Mouse (Mus musculus) olfactory bulb, adult 2 months (tissue): ENCODE results near the gene Tgoln1. TPM values are rescaled to one million over a fixed set of nuclear protein-coding genes. Genes with fewer than 3 reads are reported as not detected.

Source experiments
- H3K27ac ChIP-seq: fragments of 200-500 bp; 2 replicates; pipeline ENCODE4 v1.5.1; 2012; ENCODE audit warnings: low read depth, low read length; ENCODE audit not compliant: insufficient read depth
- H3K4me1 ChIP-seq: fragments of 200-500 bp; 2 replicates; pipeline ENCODE4 v1.6.1; 2012; ENCODE audit warnings: low read length; ENCODE audit not compliant: control insufficient read depth, insufficient read depth
- H3K4me3 ChIP-seq: fragments of 200-500 bp; 2 replicates; pipeline ENCODE4 v1.5.1; 2012; ENCODE audit warnings: mild to moderate bottlenecking, low read depth, low read length, moderate library complexity; ENCODE audit not compliant: insufficient read depth
- CTCF ChIP-seq: fragments of 200-500 bp; IDR thresholded peaks from 2 replicates; pipeline ENCODE4 v1.5.1; 2012; ENCODE audit warnings: low read depth, mild to moderate bottlenecking, low read length, moderate library complexity; ENCODE audit not compliant: insufficient read depth
- POLR2A ChIP-seq: fragments of 200-500 bp; IDR thresholded peaks from 2 replicates; pipeline ENCODE4 v1.6.1; 2012; ENCODE audit warnings: mild to moderate bottlenecking, low read depth, low read length, moderate library complexity; ENCODE audit not compliant: insufficient read depth
- WGBS: fragments of 180-500 bp; shearing (Covaris S2); methylation state at CpG from one replicate; pipeline ENCODE4 v1.1.7; 2018; 5-methylcytosine and 5-hydroxymethylcytosine counted together
- polyA plus RNA-seq: library from polyadenylated mRNA; stranded (reverse); fragments of >200 nt; gene quantifications from 2 replicates; pipeline ENCODE4 v1.2.4, GENCODE M21; 2012; ENCODE audit warnings: low replicate concordance; ENCODE audit not compliant: missing spikeins, insufficient read depth, insufficient read length

Gene Tgoln1
- polyA plus RNA-seq, 1 experiment = not detected

DNA sequence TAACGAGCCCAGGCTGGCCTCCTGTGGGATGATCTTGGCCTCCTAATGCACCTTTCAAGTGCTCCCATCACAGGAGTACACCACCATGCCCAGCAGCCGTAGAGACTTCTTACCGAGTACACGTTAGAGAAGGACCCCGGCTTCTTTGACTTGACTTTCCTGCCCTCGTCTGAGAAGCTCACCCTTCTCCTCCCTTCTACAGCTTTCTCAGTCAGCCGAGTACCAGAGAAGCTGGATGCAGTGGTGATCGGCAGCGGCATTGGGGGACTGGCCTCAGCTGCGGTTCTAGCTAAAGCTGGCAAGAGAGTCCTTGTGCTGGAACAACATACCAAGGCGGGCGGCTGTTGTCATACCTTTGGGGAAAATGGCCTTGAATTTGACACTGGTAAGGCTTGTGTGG, 16.0 kb downstream of the Tgoln1 start:
- WGBS = 86% methylated on average over 12 of the region's 12 CpGs
- peaks cover 5% of the 10 kb centered on the region for H3K4me1 ChIP-seq
- TF ChIP-seq CTCF (no peak), POLR2A (no peak)
- H3K4me3 ChIP-seq = no peak overlapping the region
- no peak overlapping the region for H3K27ac ChIP-seq

DNA sequence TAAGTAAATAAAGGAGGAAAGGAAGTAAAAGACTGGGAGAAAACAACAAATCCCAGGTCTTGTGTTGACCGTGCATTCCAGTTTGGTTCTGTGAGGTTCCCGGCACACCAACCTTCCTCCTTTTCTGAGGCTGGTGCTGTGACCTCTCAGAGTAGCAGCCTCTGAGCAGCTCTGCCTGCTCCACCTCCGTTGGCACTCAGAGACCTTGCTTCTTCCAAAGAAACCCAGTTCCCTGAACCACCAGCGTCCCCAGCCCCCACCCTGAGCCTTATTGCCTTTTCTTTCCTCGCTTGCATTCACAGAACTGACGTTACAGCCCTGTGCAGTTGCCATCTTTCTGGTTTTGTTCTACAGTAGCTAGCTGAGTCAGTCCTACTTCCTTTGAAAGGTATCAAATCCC, 16.6 kb downstream of the Tgoln1 start:
- WGBS = 69% methylated on average over 6 of the region's 6 CpGs
- Histone ChIP-seq H3K4me1 (peaks cover 5% of the 10 kb centered on the region), H3K27ac (no peak overlapping the region), H3K4me3 (no peak overlapping the region)
- TF ChIP-seq POLR2A (no peak), CTCF (no peak)

GRCm38 (mm10) chr6:72598791-72599557, 17.8 kb downstream of the Tgoln1 start:
- peak overlapping the region; percentile 75 for H3K4me3 ChIP-seq
- H3K4me1 ChIP-seq = peaks cover 5% of the 10 kb centered on the region
- no peak for TF ChIP-seq POLR2A
- TF ChIP-seq CTCF = no peak
- 18% methylated on average over 12 of the region's 12 CpGs for WGBS
- H3K27ac ChIP-seq = peak overlapping the region; percentile 53; the same call in 1 of the 2 replicates

DNA sequence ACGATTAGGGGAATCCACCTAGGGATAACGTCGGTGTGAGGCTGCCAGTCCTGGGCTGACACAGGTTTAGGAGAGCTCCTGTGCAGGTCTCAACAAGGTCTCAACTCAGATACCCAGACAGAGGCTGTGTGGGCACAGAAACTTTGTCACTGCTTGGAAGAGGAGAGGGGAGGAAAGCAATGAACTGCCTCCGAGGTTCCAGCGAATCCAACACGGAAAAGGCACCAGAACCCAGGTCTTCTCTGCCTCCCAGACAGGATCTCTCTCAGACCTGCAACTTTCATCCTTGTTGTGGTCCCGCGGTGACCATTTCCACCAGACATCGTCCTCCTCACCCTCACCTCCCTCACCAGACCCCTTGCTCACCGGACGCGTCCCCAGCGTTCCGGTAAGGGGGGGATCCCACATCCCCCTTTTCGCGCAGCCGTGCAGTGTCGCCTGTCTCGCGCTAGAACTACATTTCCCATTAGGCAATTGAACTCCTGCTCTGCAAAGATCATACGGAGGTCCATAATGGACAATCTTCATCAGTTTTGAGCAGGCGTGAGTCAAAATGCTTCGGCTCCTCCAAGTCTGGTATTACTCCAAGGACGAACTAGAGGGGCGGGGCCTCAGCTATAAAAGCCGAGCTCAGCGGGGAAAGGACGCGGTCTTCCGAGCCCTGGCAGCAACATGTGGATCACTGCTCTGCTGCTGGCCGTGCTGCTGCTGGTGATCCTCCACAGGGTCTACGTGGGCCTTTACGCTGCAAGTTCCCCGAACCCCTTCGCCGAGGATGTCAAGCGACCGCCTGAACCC, 18.6 kb downstream of the Tgoln1 start, which contains the start of the genes Elmod3 and Retsat:
Gene Elmod3 (minus strand): TSS at position 458 of the 798 bp plus-strand sequence.
Gene Retsat (plus strand): TSS at position 520 of the 798 bp plus-strand sequence.
- WGBS = under 1% methylated on average over 38 of the region's 38 CpGs
- Histone ChIP-seq H3K4me1 (peaks cover 5% of the 10 kb centered on the region), H3K27ac (peak within 1 kb of the TSS; percentile 53), H3K4me3 (peak within 1 kb of the TSS; percentile 75)
- TF ChIP-seq POLR2A = peak; percentile 80
- TF ChIP-seq CTCF = no peak

- 20% methylated on average over 13 of the region's 13 CpGs for WGBS
- TF ChIP-seq POLR2A = no peak
- no peak for TF ChIP-seq CTCF
- H3K27ac ChIP-seq = peak overlapping the region; percentile 23
- peaks cover 5% of the 10 kb centered on the region for H3K4me1 ChIP-seq
- peak overlapping the region; percentile 75 for H3K4me3 ChIP-seq
These were observed 19.5 kb downstream of the Tgoln1 start for GRCm38 (mm10) chr6:72597083-72597874.

GRCm38 (mm10) chr6:72593914-72594313, 22.9 kb downstream of the Tgoln1 start:
- no peak overlapping the region for H3K27ac ChIP-seq
- TF ChIP-seq CTCF (no peak), POLR2A (no peak)
- H3K4me3 ChIP-seq = no peak overlapping the region
- 57% methylated on average over 5 of the region's 5 CpGs for WGBS
- peaks cover 5% of the 10 kb centered on the region for H3K4me1 ChIP-seq

DNA sequence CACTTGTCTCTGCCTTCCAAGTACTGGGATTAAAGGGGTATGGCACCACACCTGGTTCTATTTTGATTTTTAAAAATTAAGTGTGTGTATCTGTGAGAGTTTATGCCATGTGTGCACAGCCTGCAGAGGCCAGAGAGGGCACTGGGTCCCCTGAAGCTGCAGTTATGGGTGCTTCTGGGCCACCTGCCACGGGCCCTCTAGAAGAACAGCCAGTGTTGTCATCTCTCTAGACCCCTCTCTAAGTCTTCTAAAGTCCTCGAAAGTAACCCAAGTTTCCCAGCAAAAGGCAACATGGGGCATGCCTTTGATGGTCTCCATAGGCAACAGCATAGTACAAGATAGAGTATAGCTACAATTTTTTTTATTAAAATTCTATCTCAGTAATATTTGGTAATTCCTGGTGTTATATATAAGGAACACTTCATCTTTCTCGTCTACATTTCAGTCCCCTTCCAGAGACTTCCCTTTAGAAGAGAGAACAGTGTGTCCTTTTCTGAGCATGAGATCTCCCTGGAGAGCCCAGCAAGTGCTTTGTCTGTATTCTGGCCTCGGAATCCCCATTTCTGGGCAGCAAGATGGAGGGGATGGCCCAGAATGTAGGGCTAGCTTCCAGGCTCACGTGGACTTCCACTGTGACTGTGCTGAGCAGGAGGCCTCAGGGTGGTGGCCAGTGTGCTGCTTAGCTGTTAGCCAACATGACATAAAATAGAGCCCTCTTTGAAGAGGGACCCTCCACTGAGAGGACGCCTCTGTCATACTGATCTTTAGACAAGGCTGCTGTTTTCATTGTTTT, 23.6 kb downstream of the Tgoln1 start:
- Histone ChIP-seq H3K4me3 (no peak overlapping the region), H3K27ac (no peak overlapping the region), H3K4me1 (peaks cover 5% of the 10 kb centered on the region)
- TF ChIP-seq CTCF = no peak
- TF ChIP-seq POLR2A = no peak
- WGBS = 67% methylated on average over 6 of the region's 6 CpGs

DNA sequence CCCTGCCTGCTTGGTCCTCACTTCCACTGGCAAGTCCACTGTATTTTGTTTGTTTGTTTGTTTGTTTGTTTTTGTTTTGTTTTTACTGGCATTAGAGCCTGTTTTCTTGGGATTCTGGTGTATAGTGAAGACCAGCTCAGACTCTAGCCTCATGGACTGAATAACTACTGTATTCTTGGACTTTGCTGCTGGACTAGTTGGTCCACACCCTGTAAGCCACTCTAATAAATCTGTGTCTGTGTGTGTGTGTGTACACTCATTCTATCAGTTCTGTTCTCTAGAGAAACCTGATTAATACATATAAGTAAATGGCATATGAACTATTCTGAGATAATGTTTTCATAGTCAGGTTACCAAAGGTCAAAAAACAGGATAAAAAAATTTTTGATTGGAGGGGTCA, 26.7 kb downstream of the Tgoln1 start:
- H3K4me1 ChIP-seq = no peaks in the 10 kb centered on the region

More for the DNA sequence above, 26.7 kb downstream of the Tgoln1 start:
- H3K4me3 ChIP-seq = no peak overlapping the region
- TF ChIP-seq POLR2A (no peak), CTCF (no peak)
- H3K27ac ChIP-seq = no peak overlapping the region
